Mouse (Mus musculus) embryonic facial prominence, embryonic 11.5 days (tissue): ENCODE measurements around the gene Gpx7. TPM values are rescaled to one million over a fixed set of nuclear protein-coding genes. Genes with fewer than 3 reads are reported as not detected.

Experiments used
- ATAC-seq: fragments of 200-750 bp; cut with Nextera tagmentation; replicated peaks from 2 replicates; pipeline ENCODE4 v1.8.0; 2017; ENCODE audit warnings: low read depth; ENCODE audit not compliant: insufficient number of reproducible peaks, low FRiP score, low TSS enrichment
- DNase-seq: peaks from one replicate; pipeline ENCODE4 v3.0.0-alpha.2; 2015; ENCODE audit warnings: low spot score
- H3K27ac ChIP-seq: fragments of 300-500 bp; sonication (generic); replicated peaks from 2 replicates; pipeline ENCODE4 v1.5.1; 2014; ENCODE audit warnings: mild to moderate bottlenecking, low read depth, low read length, control low read depth
- H3K27me3 ChIP-seq: fragments of 300-500 bp; sonication (generic); 2 replicates; pipeline ENCODE4 v1.6.1; 2014; ENCODE audit warnings: mild to moderate bottlenecking, low read length, moderate library complexity, mixed read lengths; ENCODE audit not compliant: control insufficient read depth, insufficient read depth
- H3K36me3 ChIP-seq: fragments of 300-500 bp; sonication (generic); replicated peaks from 2 replicates; pipeline ENCODE4 v1.6.1; 2014; ENCODE audit warnings: low read depth, mild to moderate bottlenecking, low read length, moderate library complexity, mixed read lengths; ENCODE audit not compliant: control insufficient read depth, insufficient read depth
- H3K4me1 ChIP-seq: fragments of 300-500 bp; sonication (generic); 2 replicates; pipeline ENCODE4 v1.6.1; 2014; ENCODE audit warnings: low read length, mixed read lengths; ENCODE audit not compliant: control insufficient read depth, insufficient read depth
- H3K4me2 ChIP-seq: fragments of 300-500 bp; sonication (generic); 2 replicates; pipeline ENCODE4 v1.6.1; 2014; ENCODE audit warnings: low read depth, mild to moderate bottlenecking, control low read depth, low read length, moderate library complexity
- H3K4me3 ChIP-seq: fragments of 300-500 bp; sonication (generic); 2 replicates; pipeline ENCODE4 v1.5.1; 2014; ENCODE audit warnings: low read depth, low read length, control low read depth
- H3K9ac ChIP-seq: fragments of 300-500 bp; sonication (generic); replicated peaks from 2 replicates; pipeline ENCODE4 v1.6.1; 2014; ENCODE audit warnings: mild to moderate bottlenecking, control low read depth, low read length
- H3K9me3 ChIP-seq: fragments of 300-500 bp; sonication (generic); replicated peaks from 2 replicates; pipeline ENCODE4 v1.6.1; 2016; ENCODE audit warnings: mild to moderate bottlenecking, low read length, inconsistent platforms, mixed read lengths; ENCODE audit not compliant: control insufficient read depth
- WGBS: fragments of 180-500 bp; shearing (Covaris S2); extraction: QIAGEN DNeasy Blood & Tissue Kit; methylation state at CpG from one replicate; pipeline ENCODE4 v1.1.7; 2014; 5-methylcytosine and 5-hydroxymethylcytosine counted together
- polyA plus RNA-seq: library from polyadenylated mRNA; unstranded; fragments of >200 nt; fragmentation: Nextera tagmentation; extraction: Ambion mirVana; gene quantifications from 2 replicates; pipeline ENCODE4 v1.2.1, GENCODE M21; 2014

Gene Gpx7
- polyA plus RNA-seq, 1 experiment from 2014 or later, result 44.9 TPM

DNA sequence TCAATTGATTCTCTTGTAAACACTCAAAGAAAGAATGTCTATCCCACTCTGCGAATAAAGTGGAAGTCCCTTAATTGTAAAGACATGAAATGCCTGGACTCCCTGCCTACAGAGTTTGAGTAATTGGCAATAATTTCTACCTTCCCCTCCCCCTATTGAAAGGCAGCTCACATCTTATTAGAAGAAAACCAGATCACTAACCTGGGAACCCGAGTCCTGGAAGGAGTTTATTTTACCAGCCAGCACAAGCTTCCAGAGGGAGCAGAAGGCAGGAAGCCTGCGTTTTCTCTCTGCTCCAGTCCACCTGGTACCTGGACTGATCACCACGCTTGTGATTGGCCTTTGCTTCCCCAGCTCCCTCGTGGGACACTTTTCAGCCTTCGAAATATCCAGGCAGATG, 26.6 kb upstream of the Gpx7 start:
- no peaks in the 10 kb centered on the region for H3K36me3 ChIP-seq
- H3K27me3 ChIP-seq, result no peaks in the 10 kb centered on the region
- peak overlapping the region; percentile 21; the same call in 1 of the 2 replicates for H3K4me2 ChIP-seq
- H3K27ac ChIP-seq, result peak overlapping the region; percentile 78
- H3K9ac ChIP-seq, result peak overlapping the region; percentile 5; the same call in 1 of the 2 replicates
- 21% methylated on average over 6 of the region's 6 CpGs for WGBS
- H3K4me1 ChIP-seq, result peaks cover 16% of the 10 kb centered on the region
- ATAC-seq (peak; percentile 35), DNase-seq (peak; percentile 72)
- no peaks in the 10 kb centered on the region for H3K9me3 ChIP-seq
- no peak overlapping the region for H3K4me3 ChIP-seq

DNA sequence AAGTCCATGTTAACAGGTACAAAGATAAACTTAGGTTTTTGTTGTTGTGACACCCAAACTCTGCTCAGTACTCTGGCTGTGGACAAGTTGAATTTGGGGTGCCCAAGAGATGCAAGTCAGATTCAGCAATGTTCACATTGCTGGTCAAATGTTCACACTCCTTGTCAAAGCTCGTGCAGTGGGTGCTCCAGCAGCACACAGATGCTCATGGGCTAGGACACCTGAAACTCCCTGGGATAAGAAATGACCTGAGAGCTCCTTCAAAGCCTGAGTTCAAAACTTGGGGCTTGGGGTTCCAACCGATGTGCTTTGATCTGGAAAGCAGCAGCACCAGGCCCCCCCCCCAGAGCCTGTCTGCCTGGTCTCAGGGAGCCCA, 24.8 kb upstream of the Gpx7 start:
- H3K4me2 ChIP-seq, result no peak overlapping the region
- no peak for ATAC-seq
- H3K27me3 ChIP-seq, result no peaks in the 10 kb centered on the region
- H3K27ac ChIP-seq, result peak overlapping the region; percentile 85
- H3K4me3 ChIP-seq, result no peak overlapping the region
- peaks cover 16% of the 10 kb centered on the region for H3K4me1 ChIP-seq
- WGBS, result 23% methylated on average over 2 of the region's 2 CpGs
- DNase-seq, result no peak
- H3K9ac ChIP-seq, result no peak overlapping the region
- H3K9me3 ChIP-seq, result no peaks in the 10 kb centered on the region
- H3K36me3 ChIP-seq, result no peaks in the 10 kb centered on the region

DNA sequence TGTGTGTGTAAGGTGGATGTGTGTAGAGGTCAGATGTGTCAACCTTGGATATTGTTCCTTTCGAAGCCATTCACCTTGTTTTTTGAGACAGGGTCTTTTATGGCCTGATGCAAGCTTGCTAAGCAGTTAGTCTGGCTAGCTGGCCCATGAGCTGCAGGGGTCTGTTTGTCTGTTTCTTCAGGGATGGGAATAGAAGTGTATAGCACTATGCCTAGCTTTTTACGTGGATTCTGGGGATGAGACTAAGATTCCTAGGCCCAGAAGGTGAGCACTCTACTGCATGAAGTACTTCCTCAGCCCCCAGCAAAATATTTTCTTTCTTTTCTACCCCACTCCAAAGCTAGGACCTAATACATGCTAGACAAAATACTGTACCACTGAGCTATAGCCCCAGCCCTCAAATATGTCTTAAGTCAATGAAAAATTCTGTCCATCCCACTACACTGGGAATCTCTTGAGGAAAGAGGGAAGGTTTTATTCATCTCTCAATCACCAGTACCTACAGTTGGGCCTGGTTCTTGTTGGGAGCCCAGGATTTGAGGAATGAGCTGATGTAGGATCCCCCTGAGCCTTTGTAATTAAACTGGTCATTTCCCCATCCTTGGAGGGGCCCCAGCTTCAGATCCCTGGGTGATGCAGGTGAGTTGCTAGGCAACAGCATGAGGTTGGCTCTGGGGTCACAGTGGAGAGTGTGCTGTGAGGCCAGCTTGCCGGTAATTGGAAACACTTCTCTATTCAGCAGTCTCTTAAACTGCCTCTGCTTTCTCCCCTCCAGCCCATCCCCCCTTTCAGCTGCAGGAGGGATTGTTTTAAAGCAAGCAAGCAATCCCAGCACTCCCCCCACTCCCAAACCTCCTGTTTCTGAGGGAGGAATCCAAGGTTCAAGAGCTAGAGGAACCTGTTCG, 24.1 kb upstream of the Gpx7 start:
- Histone ChIP-seq H3K4me2 (no peak overlapping the region), H3K27me3 (no peaks in the 10 kb centered on the region), H3K9me3 (no peaks in the 10 kb centered on the region), H3K27ac (peak overlapping the region; percentile 85), H3K36me3 (no peaks in the 10 kb centered on the region), H3K4me3 (no peak overlapping the region), H3K9ac (no peak overlapping the region; the same call in 1 of the 2 replicates), H3K4me1 (peaks cover 16% of the 10 kb centered on the region)
- DNase-seq (peak; percentile 94), ATAC-seq (peak; percentile 94)
- 26% methylated on average over 4 of the region's 4 CpGs for WGBS

DNA sequence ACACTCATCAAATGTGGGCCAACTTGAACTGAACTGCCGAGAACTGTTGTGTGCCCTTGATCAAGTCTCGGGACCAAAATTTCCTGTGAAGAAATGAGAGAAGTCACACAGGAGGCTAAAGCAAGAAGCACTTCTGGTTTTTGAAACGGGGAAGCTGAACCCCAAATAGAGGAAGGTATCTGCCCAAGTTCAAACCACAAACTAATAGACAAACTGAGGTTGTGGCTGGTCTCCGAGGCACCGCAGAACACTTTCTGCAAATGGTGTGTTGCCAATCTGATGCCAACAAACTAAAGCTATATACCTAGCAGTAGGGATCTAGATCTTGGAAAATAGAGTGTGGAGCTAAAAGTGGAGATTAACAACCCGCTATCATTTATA, 21.6 kb upstream of the Gpx7 start:
- DNase-seq, result no peak
- H3K36me3 ChIP-seq, result no peaks in the 10 kb centered on the region
- H3K27me3 ChIP-seq, result no peaks in the 10 kb centered on the region
- H3K9ac ChIP-seq, result no peak overlapping the region
- WGBS, result 86% methylated on average over 6 of the region's 6 CpGs
- no peak for ATAC-seq
- H3K4me1 ChIP-seq, result peaks cover 13% of the 10 kb centered on the region
- H3K4me2 ChIP-seq, result no peak overlapping the region
- no peaks in the 10 kb centered on the region for H3K9me3 ChIP-seq
- H3K27ac ChIP-seq, result no peak overlapping the region
- H3K4me3 ChIP-seq, result no peak overlapping the region

DNA sequence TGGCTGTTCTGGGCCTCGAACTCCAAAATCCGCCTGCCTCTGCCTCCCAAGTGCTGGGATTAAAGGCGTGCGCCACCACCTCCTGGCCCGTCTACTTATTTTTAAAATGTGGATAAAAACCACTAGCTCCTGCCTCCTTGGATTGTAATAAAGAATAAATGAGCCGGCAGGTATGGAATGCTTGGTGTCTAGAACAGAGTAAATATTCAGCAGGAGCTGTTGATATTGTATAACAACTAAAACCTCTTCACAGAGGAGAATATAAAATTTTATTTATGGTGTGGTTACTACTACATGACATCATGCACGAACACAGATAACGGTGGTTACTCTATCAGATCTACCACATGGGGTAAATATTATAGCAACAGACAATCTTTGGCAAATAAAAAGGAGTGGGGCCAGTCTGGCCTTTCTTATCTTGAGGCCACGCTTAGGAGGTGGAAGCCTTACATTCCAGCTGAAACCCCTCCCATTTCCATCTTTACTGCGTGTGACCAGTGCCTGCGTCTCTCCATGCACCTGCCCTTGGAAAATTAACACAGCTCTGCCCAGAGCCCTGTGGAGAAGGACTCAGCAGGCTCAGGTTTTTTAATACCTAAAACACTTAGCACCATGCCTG, 21.1 kb upstream of the Gpx7 start:
- no peaks in the 10 kb centered on the region for H3K9me3 ChIP-seq
- H3K4me3 ChIP-seq, result no peak overlapping the region
- H3K9ac ChIP-seq, result no peak overlapping the region
- DNase-seq (no peak), ATAC-seq (no peak)
- H3K36me3 ChIP-seq, result no peaks in the 10 kb centered on the region
- H3K4me2 ChIP-seq, result no peak overlapping the region
- H3K27me3 ChIP-seq, result no peaks in the 10 kb centered on the region
- H3K27ac ChIP-seq, result no peak overlapping the region
- peaks cover 12% of the 10 kb centered on the region for H3K4me1 ChIP-seq
- 83% methylated on average over 11 of the region's 11 CpGs for WGBS

DNA sequence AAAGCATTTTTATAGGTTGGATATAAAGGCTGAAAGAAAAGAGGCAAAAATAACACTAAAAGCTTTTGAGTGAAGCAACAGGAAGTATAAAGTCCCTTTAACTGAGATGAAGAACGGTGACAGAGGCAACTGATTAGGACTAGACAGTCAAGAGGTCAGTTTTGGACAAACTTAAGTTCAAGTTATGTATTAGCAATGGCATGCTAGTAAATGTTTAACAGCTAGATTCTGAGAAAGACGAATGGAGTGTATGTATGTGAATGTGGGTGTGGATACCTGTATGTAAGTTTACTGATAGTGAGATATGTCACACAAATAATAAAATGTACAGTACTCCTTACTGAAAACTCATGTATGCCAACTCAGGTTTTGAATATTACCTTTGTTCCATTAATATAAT, 17.8 kb upstream of the Gpx7 start:
- Histone ChIP-seq H3K27ac (no peak overlapping the region), H3K4me1 (no peaks in the 10 kb centered on the region), H3K9me3 (no peaks in the 10 kb centered on the region), H3K27me3 (no peaks in the 10 kb centered on the region), H3K9ac (no peak overlapping the region), H3K4me2 (no peak overlapping the region), H3K4me3 (no peak overlapping the region), H3K36me3 (no peaks in the 10 kb centered on the region)
- DNase-seq (no peak), ATAC-seq (no peak)
- WGBS, result 83% methylated on average over 2 of the region's 2 CpGs

DNA sequence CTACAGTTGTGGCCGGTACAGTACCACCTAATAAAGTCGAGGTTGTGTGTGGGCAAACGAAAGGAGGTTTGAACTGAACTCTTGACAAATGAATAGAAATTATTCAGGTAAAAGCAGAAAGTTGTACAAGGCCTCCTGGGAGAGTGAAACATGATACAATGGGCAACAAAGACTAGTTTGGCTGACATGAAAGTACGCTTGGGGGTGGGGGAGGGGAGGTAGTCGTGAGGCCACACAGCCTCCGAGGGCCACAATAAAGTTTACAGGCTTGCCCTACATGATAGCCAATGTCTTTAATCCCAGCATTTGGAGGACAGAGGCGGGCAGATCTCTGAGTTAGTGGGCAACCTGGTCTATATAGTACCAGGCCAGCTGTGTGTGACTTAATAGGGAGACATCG, 860 bp upstream of the Gpx7 start:
- ATAC-seq, result no peak
- Histone ChIP-seq H3K4me2 (no peak overlapping the region), H3K9ac (no peak overlapping the region)

More for the DNA sequence above, 860 bp upstream of the Gpx7 start:
- DNase-seq, result peak; percentile 71
- Histone ChIP-seq H3K4me3 (no peak overlapping the region), H3K27me3 (no peaks in the 10 kb centered on the region), H3K9me3 (no peaks in the 10 kb centered on the region), H3K27ac (no peak overlapping the region), H3K4me1 (no peaks in the 10 kb centered on the region; the same call in 1 of the 2 replicates), H3K36me3 (no peaks in the 10 kb centered on the region)
- whole genome bisulfite sequencing, result 33% methylated on average over 8 of the region's 8 CpGs
